Mouse (Mus musculus) myocyte (in vitro differentiated cells): ENCODE results near the gene Pou3f1. TPM values are rescaled to one million over a fixed set of nuclear protein-coding genes. Genes with fewer than 3 reads are reported as not detected.
A peak's percentile ranks its signal among the peaks of the same experiment; 100 is the strongest.

Experiments
- H3K27me3 ChIP-seq: one replicate; pipeline ENCODE4 v1.6.1; 2011; ENCODE audit not compliant: control insufficient read depth, insufficient read depth, insufficient read length
- H3K36me3 ChIP-seq: one replicate; pipeline ENCODE4 v1.6.1; 2011; ENCODE audit not compliant: control insufficient read depth, insufficient read depth
- H3K4me2 ChIP-seq: one replicate; pipeline ENCODE4 v1.6.1; 2011; ENCODE audit warnings: low read depth, control low read depth
- H3K4me3 ChIP-seq: one replicate; pipeline ENCODE4 v1.5.1; 2011; ENCODE audit warnings: mild to moderate bottlenecking, control low read depth, moderate library complexity
- H3K79me2 ChIP-seq: one replicate; pipeline ENCODE4 v1.6.1; 2011; ENCODE audit not compliant: control insufficient read depth, insufficient read depth
- H3ac ChIP-seq: one replicate; pipeline ENCODE4 v1.6.1; 2011; ENCODE audit not compliant: control insufficient read depth, insufficient read length
- CEBPB ChIP-seq: IDR thresholded peaks from 2 replicates; pipeline ENCODE4 v1.6.1; 2011; ENCODE audit warnings: mild to moderate bottlenecking, moderate library complexity; ENCODE audit not compliant: poor library complexity, insufficient read depth, severe bottlenecking
- E2F4 ChIP-seq: IDR thresholded peaks from one replicate; pipeline ENCODE4 v1.6.1; 2011; ENCODE audit warnings: mild to moderate bottlenecking, control low read depth, moderate library complexity; ENCODE audit not compliant: insufficient read depth
- MAX ChIP-seq: IDR thresholded peaks from one replicate; pipeline ENCODE4 v1.6.1; 2011; ENCODE audit warnings: low read depth, mild to moderate bottlenecking, control low read depth
- MYOD1 ChIP-seq, 3 experiments: IDR thresholded peaks; one replicate each; pipeline ENCODE4 v1.6.1; 2011; ENCODE audit warnings: control low read depth in 2 of 3, low read depth in 2 of 3, mild to moderate bottlenecking in 2 of 3, moderate library complexity in 1 of 3; ENCODE audit not compliant: insufficient read length in 2 of 3, control insufficient read depth in 1 of 3
- MYOG ChIP-seq, 3 experiments: IDR thresholded peaks; one replicate each; pipeline ENCODE4 v1.6.1; 2011; ENCODE audit warnings: control low read depth in 2 of 3, low read depth in 2 of 3, mild to moderate bottlenecking in 2 of 3; ENCODE audit not compliant: insufficient read length in 2 of 3, control insufficient read depth in 1 of 3, insufficient read depth in 1 of 3
- POLR2A ChIP-seq: IDR thresholded peaks from one replicate; pipeline ENCODE4 v1.6.1; 2011; ENCODE audit warnings: low read depth, mild to moderate bottlenecking, control low read depth, moderate library complexity; ENCODE audit not compliant: insufficient read length
- POLR2AphosphoS2 ChIP-seq: IDR thresholded peaks from one replicate; pipeline ENCODE4 v1.6.1; 2011; ENCODE audit warnings: low read depth, control low read depth; ENCODE audit not compliant: insufficient read length
- REST ChIP-seq: IDR thresholded peaks from one replicate; pipeline ENCODE4 v1.6.1; 2011; ENCODE audit warnings: mild to moderate bottlenecking, control low read depth, moderate library complexity; ENCODE audit not compliant: insufficient read depth, insufficient read length
- SRF ChIP-seq: IDR thresholded peaks from one replicate; pipeline ENCODE4 v1.6.1; 2011; ENCODE audit warnings: low read depth; ENCODE audit not compliant: control insufficient read depth, insufficient read length
- TCF12 ChIP-seq: IDR thresholded peaks from one replicate; pipeline ENCODE4 v1.6.1; 2011; ENCODE audit warnings: mild to moderate bottlenecking, control low read depth; ENCODE audit not compliant: poor library complexity, insufficient read depth, severe bottlenecking
- TCF3 ChIP-seq: IDR thresholded peaks from one replicate; pipeline ENCODE4 v1.6.1; 2011; ENCODE audit warnings: low read depth, control low read depth; ENCODE audit not compliant: insufficient read length
- USF1 ChIP-seq: IDR thresholded peaks from one replicate; pipeline ENCODE4 v1.6.1; 2011; ENCODE audit warnings: low read depth, mild to moderate bottlenecking, control low read depth, moderate library complexity
- polyA plus RNA-seq: library from polyadenylated mRNA; unstranded; fragments of >200 nt; fragmentation: generic; extraction: Trizol; gene quantifications from one replicate; pipeline ENCODE4 v1.2.1, GENCODE M21; 2012; ENCODE audit warnings: missing spikeins

Gene Pou3f1
- polyA plus RNA-seq, 1 experiment: 0.01 TPM

- Histone ChIP-seq H3K36me3 (no peaks in the 10 kb centered on the region), H3K4me2 (no peak overlapping the region)
Measured at GRCm38 (mm10) chr4:124660603-124661002, 4.0 kb downstream of the Pou3f1 start.

DNA sequence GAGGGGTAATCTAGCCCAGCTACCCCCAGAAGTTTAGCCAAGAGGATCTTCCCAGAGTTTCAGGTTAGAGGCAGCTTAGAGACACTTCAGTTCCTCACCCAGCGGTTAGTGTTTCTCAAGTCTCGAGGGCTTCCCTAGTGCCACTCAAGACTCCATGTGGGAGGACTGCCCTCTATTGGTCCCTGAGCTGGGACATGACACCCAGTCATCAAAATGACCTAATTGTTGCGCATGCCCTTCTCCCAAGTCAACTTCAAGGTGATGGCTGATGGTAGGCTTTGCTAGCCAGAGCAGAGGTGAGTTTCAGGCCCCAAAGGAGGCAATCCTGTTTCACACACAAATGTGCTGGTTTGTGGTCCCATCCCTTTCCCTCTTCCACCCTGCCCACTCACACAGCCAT, 6.4 kb downstream of the Pou3f1 start:
- no peak overlapping the region for H3K4me3 ChIP-seq
- H3K36me3 ChIP-seq: no peaks in the 10 kb centered on the region
- no peak overlapping the region for H3ac ChIP-seq
- H3K4me2 ChIP-seq: no peak overlapping the region
- H3K27me3 ChIP-seq: peaks cover 79% of the 10 kb centered on the region
- no peak for TF ChIP-seq TCF3
- TF ChIP-seq POLR2A: no peak
- TF ChIP-seq TCF12: no peak
- TF ChIP-seq SRF: no peak
- no peak for TF ChIP-seq USF1
- no peak for TF ChIP-seq MAX
- TF ChIP-seq POLR2AphosphoS2: no peak
- TF ChIP-seq REST: no peak
- no peak for TF ChIP-seq CEBPB
- no peak for TF ChIP-seq MYOD1 (IDR thresholded peaks at IDR 0.05; ENCODE audit: control insufficient read depth in 1 of 3, insufficient read length in 2 of 3, low read depth in 2 of 3)
- no peaks in the 10 kb centered on the region for H3K79me2 ChIP-seq

More at GRCm38 (mm10) chr4:124660603-124661002, 4.0 kb downstream of the Pou3f1 start:
- H3K4me3 ChIP-seq: no peak overlapping the region
- TF ChIP-seq TCF12 (no peak), MYOG (IDR thresholded peaks at IDR 0.05; ENCODE audit: control insufficient read depth in 1 of 3, insufficient read depth in 1 of 3, insufficient read length in 2 of 3, low read depth in 2 of 3) (no peak), USF1 (no peak), TCF3 (no peak), SRF (no peak), E2F4 (no peak), REST (no peak), POLR2A (no peak)
- H3K27me3 ChIP-seq: peaks cover 86% of the 10 kb centered on the region
- no peaks in the 10 kb centered on the region for H3K79me2 ChIP-seq
- H3ac ChIP-seq: no peak overlapping the region

- Histone ChIP-seq H3K4me2 (peak overlapping the region; percentile 55), H3ac (no peak overlapping the region), H3K4me3 (no peak overlapping the region), H3K27me3 (peaks cover 72% of the 10 kb centered on the region), H3K36me3 (no peaks in the 10 kb centered on the region), H3K79me2 (no peaks in the 10 kb centered on the region)
- TF ChIP-seq SRF: no peak
- no peak for TF ChIP-seq MAX
- TF ChIP-seq USF1: no peak
- no peak for TF ChIP-seq REST
- no peak for TF ChIP-seq POLR2AphosphoS2
- no peak for TF ChIP-seq CEBPB
- no peak for TF ChIP-seq E2F4
- TF ChIP-seq TCF12: no peak
- TF ChIP-seq TCF3: no peak
- TF ChIP-seq POLR2A: no peak
- no peak for TF ChIP-seq MYOD1 (IDR thresholded peaks at IDR 0.05; ENCODE audit: control insufficient read depth in 1 of 3, insufficient read length in 2 of 3, low read depth in 2 of 3)
- TF ChIP-seq MYOG (IDR thresholded peaks at IDR 0.05; ENCODE audit: control insufficient read depth in 1 of 3, insufficient read depth in 1 of 3, insufficient read length in 2 of 3, low read depth in 2 of 3): no peak
Measured at GRCm38 (mm10) chr4:124664185-124664584, 7.6 kb downstream of the Pou3f1 start.

DNA sequence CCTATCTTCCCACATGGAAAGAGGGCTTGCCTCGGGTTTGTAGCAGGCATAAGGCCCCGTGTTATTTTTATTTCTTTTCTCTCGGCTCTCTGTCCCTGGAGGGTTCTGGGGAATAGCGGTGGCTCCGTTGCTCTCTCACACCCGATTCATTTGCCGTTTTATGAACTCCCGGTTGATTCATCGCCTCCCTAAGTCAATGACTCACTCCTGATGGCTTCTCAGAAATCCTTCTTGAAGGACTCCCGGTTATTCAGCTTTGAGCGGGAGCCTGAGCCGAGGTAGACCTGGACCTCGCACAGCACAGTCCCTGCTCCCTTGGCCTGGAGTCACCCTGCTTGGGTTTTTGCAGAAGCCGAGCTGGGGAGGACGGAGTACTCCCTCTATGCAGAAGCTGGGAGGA, 8.0 kb downstream of the Pou3f1 start:
- Histone ChIP-seq H3K27me3 (peaks cover 68% of the 10 kb centered on the region), H3ac (no peak overlapping the region), H3K4me2 (peak overlapping the region; percentile 55), H3K4me3 (no peak overlapping the region), H3K79me2 (no peaks in the 10 kb centered on the region), H3K36me3 (no peaks in the 10 kb centered on the region)
- TF ChIP-seq MYOD1 (IDR thresholded peaks at IDR 0.05; ENCODE audit: control insufficient read depth in 1 of 3, insufficient read length in 2 of 3, low read depth in 2 of 3) (no peak), TCF12 (no peak), USF1 (no peak), REST (no peak), POLR2AphosphoS2 (no peak), TCF3 (no peak), E2F4 (no peak), MYOG (IDR thresholded peaks at IDR 0.05; ENCODE audit: control insufficient read depth in 1 of 3, insufficient read depth in 1 of 3, insufficient read length in 2 of 3, low read depth in 2 of 3) (no peak), CEBPB (no peak), MAX (no peak), SRF (no peak), POLR2A (no peak)

DNA sequence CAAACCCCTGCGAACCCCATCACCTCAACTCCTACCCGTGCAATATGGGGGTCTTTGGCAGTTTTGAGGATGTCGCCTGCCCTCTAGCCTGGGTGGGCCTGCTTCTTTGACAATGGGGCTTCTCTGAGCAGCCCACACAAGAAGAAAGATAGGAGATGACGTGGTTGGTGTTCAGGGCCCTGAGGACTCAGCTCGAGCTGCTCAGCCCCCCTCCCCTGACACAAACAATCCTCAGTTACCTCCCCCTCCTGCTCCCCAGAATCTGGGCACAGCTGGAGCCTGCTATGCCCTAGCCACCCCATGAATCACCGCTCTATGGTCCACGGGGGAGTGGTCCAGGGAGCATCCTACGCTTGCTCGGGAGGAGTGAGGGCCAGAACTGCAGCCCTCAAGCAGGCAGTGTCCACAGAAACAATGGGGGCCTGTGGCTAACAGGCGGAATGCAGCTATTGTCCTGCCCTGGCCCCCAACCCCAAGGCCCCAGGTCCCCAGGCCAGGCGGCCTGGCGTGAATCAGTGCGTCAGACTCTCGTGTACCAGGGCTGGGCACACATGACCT, 10.9 kb downstream of the Pou3f1 start:
- no peaks in the 10 kb centered on the region for H3K79me2 ChIP-seq
- no peak overlapping the region for H3K4me3 ChIP-seq
- no peak overlapping the region for H3K4me2 ChIP-seq
- H3ac ChIP-seq: no peak overlapping the region
- peaks cover 42% of the 10 kb centered on the region for H3K27me3 ChIP-seq
- no peak for TF ChIP-seq E2F4
- TF ChIP-seq REST: no peak
- no peak for TF ChIP-seq MYOD1 (IDR thresholded peaks at IDR 0.05; ENCODE audit: control insufficient read depth in 1 of 3, insufficient read length in 2 of 3, low read depth in 2 of 3)
- no peak for TF ChIP-seq POLR2AphosphoS2
- TF ChIP-seq SRF: no peak
- no peak for TF ChIP-seq USF1
- no peak for TF ChIP-seq CEBPB
- no peak for TF ChIP-seq TCF12
- no peak for TF ChIP-seq TCF3
- no peak for TF ChIP-seq MAX
- no peak for TF ChIP-seq MYOG (IDR thresholded peaks at IDR 0.05; ENCODE audit: control insufficient read depth in 1 of 3, insufficient read depth in 1 of 3, insufficient read length in 2 of 3, low read depth in 2 of 3)
- no peak for TF ChIP-seq POLR2A
- no peaks in the 10 kb centered on the region for H3K36me3 ChIP-seq
